Mouse (Mus musculus) thymus, postnatal 4 days (tissue): ENCODE data around the gene Prok2.

Source experiments
- DNase-seq: peaks from one replicate; pipeline ENCODE4 v3.0.0; 2021

Prok2 gene

DNA sequence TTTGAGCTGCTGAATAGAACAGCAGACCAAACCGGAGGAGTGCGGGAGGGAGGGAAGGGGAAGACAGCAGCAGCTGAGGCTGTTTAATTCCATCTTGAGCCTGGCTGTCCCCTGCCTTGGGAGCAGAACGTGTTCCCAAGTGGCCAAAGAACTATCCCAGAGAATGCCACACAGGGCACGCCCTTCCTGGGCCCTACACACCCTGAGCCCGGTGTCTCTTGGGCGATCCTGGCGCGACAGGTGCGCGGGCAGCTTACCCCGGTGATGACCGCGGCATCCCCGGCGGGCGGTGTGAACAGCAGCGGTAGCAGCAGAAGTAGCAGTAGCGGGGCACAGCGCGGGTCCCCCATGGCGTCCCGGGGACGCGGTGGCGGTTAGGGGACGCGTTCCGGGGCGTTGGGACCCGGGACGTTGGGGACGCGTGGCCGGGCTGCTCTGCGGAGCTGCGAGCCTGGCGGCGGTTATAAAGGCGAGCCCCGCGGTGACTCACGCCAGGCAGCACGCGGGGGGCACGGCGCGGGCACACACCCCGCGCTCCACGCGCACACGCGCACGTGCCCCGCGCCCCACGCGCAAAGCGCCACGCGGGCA, at the start of gene Prok2:
TSS of gene Prok2 (minus strand) at position 422 of the 591 bp plus-strand sequence.
- peak; percentile 25 for DNase-seq

DNA sequence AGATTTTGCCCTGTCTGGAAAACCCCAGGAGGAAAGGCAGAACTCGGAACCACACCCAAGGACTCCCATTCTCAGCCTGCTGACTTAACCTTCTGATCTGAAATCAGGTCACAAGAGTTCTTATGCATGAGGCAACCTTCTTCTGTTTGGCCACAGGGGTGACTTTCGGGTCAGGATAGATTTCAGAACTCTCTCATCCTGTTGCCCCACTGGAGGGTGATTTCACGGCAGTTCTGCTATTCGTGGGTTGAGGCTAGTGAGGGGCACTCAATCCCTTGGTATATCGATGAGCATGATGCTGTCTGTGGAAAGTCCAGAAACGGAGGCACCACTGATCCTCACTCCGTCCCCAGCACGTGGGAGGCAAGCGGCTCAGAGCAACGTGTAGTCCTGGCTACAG, 48.5 kb upstream of the Prok2 start:
- DNase-seq = no peak

DNA sequence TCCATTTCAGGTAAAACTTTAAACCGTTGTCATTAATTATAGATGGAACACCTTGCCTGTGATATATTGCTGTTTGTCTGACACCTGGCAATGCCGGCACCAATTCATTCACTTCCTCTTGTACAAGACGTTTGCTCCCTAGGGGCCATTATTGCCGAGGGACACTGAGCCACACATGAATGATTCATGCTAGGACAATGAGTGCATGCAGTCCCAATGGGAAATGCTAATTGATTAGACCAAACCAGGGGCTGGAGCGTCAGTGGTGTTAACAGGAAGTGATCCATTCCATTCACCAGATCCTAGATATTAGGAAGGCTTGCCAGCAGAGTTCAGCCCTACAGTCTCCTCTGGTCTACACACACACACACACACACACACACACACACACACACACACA, 42.3 kb upstream of the Prok2 start:
- DNase-seq = no peak

DNA sequence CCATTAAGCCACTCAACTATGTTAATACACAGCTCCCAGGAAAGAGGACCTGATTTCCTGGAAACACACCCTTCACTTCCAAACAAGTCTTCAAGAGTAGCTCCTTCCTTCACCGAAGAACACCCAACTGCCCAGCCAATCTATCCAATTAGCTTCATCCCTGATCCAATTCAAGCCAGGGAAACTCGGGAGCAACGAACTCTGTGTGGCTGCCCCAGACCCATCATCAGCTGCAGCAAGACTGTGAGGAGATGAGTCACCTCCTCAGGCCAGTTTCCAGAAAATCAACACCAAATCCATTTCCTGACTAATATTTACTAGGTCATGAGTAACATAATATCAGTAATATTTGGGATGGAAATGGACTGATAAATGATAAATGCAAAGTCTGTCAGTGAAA, 38.7 kb upstream of the Prok2 start:
- no peak for DNase-seq

DNA sequence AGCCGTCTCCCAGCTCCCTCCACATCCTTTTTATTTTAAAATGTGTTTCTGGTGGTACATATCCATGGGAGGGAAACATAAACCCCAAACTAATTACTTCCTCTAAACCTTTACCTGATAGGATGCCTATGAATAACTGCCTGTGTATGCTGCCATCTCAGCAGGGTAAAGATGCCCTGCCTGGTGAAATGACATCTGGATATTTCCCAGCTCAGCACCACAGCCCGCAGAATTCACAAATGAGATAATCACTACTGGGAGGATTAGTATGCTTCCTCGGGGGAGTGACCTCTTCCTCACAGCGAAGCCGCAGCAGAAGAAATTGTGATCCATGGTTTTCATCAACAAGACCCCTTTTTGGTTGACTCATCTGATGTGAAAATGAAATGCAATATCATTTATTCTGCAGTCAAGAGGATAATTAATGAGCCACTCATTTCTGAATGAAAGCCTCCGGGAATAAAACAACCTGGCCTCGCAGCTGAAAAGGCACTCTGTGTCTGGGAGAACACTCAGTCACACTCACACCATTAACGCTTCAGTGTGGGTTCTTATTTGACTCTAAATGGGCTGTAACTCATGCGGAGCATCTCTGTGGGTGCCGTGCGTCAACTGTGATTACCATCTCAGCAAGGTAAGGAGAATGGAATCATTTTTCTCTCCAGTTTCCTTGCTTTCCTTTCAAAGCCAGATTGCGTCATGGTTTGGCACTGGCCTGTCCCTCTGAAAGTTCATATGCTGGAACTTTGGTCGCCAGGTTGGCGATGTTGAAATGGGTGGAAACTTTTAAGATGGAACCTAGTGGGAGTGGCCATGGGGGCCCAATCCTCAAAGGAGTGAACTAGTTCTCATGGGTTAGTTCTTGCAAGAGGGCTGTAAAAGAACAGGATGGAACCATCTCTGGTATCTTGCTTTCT, 36.1 kb upstream of the Prok2 start:
- no peak for DNase-seq

DNA sequence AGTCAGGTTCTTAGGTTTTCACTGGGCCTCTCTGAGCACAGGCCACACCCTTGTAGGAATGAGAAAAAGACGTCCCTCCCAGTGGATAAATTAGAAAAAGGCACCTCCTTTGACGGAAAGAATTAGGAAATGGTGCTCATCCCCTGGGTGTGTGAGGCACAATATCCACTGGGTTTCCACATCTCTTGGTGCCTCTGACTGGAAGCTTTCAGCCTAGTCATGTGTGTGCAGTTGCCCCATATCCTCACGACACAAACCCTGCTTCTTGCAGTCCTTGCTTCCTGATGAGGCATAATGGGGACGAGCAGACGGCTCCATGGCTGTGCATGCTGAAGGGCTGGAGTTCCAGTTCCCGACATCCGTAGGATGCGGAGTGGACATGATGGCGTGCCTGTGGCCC, 29.9 kb upstream of the Prok2 start:
- DNase-seq = no peak

DNA sequence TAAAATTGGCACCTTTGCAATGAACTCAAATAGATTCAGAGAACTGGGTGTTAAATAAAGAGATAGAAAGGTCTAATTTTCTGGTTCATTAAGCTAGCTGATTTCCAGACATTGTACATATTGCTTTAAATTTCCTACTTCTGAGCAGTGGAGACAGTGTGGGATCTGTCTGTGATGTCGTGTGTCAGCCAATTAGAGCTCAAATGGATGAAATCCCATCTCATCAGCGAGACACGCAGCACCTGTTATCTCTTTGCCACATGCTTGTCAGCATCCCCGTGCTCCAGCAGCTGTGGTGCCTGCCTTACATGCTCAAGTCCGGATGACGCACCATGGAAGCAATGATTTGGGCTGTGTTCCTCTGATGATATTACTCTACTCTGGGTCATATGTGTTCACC, 25.1 kb upstream of the Prok2 start:
- DNase-seq = no peak

DNA sequence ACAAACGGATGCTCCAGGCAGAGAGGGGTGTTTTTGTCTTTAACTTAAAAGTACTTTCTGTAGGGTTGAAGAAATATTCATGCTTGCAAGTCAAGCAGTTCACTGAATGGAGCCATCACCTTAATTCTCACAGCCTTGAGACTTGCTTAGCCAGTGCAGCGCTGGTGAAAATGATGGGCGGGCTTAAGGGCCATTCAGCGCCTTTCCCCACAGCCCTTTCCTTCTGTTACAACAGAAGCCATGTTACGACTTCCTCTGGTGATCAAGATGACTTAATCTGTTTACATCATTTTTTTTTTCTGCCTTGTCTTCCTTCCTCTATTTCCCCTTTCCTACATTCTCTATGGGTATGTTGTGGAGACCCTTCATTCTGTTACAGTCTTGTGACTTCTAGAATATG, 20.1 kb upstream of the Prok2 start:
- no peak for DNase-seq

DNA sequence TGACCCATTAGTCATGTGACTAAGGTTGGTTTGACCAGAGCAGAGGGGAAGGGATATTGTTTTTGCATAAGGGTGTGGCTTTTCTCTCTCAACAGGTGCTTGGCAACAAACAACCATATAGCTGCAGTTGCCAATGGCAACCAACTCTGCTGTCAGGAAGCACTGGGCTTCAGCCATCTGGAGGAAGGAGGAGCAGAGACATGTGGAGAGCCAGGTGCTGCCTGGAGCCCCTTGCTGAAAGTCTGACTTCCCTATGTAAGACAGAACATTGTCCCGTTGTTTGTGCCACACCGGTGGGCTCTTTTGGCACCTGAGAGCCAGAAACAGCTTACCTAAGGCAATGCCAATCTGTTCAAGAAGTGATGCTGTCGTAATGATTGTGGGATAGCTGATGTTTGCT, 16.7 kb upstream of the Prok2 start:
- no peak for DNase-seq

DNA sequence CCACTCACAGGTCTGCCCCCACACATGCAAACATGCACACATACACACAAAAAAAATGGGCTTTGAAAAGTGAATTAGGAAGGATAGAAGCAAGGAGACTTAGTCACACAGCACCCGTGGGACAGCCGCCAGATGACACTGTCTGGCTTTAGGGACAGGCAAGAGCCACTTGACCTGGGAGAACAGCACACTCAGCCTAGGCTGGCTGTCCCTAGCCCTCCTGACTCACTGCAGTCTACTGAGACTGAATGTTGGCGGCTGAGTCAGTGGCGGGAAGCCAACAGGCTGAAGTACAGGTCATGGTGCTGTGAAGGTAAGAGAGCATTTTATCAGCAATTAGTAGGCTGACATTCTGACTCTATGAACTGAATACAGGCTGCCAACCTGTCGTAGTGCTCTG, 8.5 kb upstream of the Prok2 start:
- DNase-seq = no peak

DNA sequence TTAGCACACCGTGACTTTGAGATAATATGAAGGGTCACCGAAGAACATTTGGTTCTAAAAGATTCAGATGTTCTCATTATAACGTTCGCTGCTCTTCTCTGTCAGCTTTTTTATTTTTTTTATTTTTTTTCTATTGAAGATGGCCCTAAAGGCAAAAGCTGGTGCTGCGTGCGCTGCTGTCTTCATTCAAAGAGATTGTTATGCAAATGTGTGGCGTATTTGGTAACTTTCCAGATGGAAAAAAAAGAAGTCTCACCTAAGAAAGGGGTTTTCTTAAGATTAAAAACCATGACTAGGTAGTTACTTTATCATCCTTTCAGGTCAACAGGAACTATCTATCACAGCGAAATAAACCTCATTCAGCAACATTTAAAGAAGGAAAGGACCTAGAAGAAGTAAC, 6.5 kb upstream of the Prok2 start:
- DNase-seq = no peak

DNA sequence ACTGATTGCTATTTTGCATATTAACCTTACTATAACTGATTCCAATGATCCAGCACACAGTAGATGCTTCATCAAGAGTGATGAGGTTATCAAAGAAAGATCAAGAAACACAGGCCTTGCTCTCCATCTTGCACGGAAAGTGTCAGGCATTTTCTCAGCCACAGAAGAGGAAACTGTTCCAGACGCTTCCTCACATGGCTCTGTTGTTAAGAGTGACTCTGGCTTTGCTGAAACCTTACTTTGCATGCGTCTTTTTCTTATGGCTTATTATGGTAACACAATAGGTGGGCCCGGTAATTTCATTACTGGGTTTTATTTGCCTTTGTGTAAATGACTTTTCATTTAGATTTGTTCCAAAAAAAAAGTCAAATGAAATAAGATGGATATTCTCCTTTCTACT, 5.7 kb upstream of the Prok2 start:
- no peak for DNase-seq

DNA sequence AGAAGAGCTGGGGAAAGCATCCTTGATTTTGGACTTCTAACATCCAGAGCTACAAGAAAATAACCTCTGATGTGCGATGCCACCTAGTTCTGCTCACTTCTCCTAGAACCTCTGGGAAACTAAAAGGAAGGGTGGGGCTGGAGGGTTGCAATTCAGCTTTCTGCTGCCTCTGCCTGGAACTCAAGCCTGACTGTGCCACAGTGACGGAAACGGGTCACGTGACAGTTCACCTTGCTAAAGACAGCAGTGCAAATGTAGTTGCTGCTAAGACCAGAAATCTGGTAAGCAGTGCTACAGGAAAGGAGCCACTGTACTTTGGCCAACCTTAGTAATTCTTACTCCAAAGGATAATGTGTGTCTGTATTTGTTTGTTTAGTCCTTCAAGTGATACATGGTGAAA, 3.7 kb upstream of the Prok2 start:
- DNase-seq = no peak

DNA sequence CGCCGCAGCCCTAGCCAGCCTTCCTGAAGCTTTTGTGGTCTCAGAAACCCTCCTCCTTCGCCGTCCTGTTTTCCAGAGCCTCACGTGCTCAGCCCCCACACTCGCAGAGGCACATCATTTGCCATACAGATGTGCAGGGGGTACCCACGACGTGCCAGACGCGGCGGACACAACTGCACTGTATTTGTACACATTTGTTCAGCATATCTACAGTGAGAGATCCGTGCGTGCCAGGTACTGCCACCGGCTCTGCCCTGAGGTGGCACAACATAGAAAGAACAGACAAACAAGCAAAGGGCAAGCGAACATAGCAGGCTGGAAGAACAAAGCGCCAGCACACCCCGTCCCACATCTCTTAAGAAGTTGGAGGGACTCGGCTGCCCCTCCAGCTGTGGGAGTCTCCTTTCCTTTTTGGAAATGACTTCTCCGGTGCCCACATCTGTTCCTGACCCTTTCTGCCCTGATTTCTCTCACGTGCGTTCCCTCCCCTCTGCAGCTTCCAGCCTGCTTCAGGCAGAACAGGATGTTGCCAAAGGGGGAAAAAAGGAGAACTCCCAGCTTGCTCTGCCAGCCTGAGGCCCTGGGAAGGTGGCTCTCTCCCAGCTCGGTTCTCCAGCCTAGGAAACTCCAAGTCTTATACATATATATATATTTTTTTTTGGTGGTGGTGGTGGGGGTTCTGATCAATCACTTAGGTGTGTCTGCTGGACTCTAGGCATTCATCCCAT, 548 bp upstream of the Prok2 start:
- peak; percentile 9 for DNase-seq

DNA sequence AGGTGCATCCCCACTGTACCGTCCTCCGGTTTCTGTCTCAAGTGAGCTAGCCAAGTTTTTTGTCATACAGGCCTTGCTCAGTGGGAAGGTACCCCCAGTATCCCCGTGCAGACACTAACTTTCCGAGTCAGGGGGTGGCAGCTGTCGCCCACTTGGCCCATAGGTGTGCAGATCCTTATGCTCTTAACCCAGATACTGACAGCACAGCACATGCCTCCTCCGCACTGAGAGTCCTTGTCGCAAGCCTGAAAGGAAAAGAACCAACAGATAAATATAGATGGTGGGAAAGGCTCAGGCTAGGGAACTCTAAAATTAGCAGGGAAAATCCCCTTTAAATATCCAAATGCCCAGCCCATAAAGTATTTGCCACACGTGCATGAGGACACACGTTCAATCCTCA, 3.8 kb downstream of the Prok2 start:
- DNase-seq = no peak

DNA sequence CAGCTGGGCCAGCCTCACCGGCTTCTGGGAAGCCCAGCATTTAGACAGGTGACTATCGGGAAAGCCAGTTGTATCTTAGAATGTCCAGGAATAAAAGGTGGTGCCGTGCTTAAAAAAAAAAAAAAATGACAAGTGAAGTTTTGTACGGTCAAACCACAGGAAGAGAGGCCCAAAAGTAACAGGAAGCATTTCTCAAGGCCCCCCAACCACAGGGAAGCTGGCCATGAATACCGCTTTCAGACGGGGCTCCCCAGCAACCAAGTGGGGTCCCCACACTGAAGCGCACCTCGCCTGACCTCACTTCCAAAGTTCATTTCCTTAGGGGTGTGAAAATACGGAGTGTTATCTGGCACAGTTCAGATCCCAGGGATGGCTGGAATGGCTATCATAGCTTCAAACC, 5.2 kb downstream of the Prok2 start:
- DNase-seq = no peak

DNA sequence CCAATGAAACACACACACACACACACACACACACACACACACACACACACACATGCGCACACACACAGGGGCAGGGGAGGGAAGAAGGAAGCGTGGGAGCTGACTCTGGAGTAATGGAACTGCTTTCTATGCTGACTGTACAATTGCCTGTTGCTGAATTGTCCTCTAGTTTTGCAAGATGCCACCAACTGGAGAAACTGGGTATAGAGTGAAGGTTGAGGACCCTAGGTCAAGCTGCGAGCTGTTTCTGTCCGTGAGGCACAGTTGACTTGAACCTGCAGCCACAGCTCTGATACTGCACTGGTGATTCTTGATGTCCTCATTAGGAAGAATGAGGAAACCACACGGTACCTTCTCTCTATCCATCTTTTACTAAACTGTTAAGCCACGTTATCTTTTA, 10.3 kb downstream of the Prok2 start:
- no peak for DNase-seq

DNA sequence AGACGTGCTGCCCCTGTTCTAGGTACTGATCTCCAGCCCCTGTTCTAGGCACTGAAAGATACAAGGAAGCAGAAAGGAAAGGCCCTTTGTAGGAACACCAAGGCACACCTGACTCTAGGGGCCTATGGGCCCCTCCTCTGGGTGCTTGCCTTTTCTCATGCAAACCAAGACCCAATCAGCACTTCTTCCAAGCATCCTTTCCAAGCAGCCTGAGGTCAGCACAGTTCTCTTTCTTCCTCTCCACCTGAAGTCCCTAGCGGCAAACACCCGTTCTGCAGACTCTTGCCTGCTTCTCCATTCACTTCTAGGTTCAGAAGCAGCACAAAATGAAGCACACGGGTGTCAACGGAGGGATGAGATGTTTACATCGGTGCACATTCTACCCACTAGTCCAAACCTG, 11.0 kb downstream of the Prok2 start:
- no peak for DNase-seq

DNA sequence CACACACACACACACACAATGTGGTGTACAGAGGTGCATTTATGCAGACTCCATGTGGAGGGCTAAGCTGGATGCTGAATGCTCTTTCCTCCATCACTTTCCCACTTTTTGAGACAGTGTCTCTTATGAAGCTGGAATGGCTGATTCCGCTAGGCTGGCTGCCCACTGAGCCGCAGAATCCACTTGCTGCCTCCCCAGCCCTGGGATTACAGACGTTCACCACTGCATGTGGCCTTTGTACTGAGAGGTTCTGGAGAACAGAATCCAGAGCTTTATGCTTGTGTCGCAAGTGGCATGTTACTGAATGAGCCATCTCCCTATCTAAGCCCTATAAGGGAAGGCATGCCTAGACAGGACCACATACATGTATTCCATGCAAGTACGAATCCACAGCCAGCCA, 12.9 kb downstream of the Prok2 start:
- no peak for DNase-seq

DNA sequence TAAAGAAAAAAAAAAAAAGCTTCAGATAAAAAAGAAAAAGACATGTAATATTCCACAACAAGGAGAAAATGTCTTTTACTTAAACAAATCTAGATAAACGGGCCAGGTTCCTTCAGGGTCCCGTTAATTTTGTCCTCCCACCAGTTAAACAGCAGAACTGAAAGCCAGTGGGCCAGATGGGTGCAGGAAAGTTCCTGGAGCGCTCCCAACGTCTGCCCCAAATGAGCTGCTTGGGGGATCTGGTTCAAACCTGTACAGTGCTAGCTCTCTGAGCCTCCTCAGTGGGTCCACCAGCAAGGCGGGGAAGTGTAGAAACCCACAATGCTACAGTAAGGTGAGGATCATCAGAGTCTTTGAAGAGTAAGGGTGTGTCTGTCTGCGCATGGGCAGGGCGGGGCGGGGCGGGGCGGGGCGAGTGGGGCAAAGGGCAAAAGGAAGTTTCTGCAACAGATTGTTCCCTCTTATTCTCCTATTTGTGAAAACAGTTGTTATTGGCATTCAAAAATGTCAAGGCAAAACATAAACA, 14.6 kb downstream of the Prok2 start:
- no peak for DNase-seq

DNA sequence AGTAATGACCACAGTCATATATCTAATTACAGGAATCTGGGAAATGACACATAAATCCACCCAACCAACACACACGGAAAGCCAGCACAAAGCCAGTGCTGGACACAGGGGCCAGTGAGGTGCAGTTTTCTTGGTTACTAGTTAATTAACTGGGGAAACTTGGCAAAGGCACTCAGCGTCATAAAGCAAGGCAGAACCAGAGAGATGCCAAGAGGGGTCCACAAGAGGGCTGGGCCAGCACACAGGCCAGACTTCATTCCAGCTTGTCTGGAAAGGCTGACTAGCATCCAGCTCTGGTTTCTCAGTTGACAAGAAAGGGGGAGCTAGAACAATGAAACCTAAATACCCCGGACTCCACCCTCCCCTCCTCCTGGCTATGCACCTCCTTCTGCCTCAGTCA, 25.7 kb downstream of the Prok2 start:
- no peak for DNase-seq

DNA sequence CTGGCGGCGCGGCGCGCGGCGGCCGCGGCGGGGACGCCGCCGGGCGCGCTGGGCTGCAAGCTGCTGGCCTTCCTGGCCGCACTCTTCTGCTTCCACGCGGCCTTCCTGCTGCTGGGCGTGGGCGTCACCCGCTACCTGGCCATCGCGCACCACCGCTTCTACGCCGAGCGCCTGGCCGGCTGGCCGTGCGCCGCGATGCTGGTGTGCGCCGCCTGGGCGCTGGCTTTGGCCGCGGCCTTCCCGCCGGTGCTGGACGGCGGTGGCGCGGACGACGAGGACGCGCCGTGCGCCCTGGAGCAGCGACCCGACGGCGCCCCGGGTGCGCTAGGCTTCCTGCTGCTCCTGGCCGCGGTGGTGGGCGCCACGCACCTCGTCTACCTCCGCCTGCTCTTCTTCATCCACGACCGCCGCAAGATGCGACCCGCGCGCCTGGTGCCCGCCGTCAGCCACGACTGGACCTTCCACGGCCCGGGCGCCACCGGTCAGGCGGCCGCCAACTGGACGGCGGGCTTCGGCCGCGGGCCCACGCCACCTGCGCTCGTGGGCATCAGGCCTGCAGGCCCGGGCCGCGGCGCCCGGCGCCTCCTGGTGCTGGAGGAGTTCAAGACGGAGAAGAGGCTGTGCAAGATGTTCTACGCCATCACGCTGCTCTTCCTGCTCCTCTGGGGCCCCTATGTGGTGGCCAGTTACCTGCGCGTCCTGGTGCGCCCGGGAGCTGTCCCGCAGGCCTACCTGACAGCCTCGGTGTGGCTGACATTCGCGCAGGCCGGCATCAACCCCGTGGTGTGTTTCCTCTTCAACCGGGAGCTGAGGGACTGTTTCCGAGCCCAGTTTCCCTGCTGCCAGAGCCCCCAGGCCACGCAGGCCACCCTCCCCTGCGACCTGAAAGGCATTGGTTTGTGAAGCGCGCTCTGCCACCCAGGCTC, 33.0 kb downstream of the Prok2 start:
- peak; percentile 35 for DNase-seq
